Mouse (Mus musculus) left cerebral cortex, adult 2 months (tissue): ENCODE data around the gene Sox1. TPM values are rescaled to one million over a fixed set of nuclear protein-coding genes. Genes with fewer than 3 reads are reported as not detected.

Source experiments
- DNase-seq, 2 experiments: peaks; one replicate each; pipeline ENCODE4 v3.0.0; 2021 to 2022; ENCODE audit warnings: low spot score in 2 of 2, mixed read lengths in 1 of 2; ENCODE audit errors: extremely low spot score in 1 of 2
- H3K27ac ChIP-seq: fragments of 200-600 bp; 2 replicates; pipeline ENCODE4 v1.8.1; 2022
- H3K4me3 ChIP-seq: fragments of 200-600 bp; 2 replicates; pipeline ENCODE4 v1.8.1; 2022
- CTCF ChIP-seq: fragments of 200-600 bp; IDR thresholded peaks from 2 replicates; pipeline ENCODE4 v1.8.1; 2022; ENCODE audit warnings: antibody characterized with exemption, mild to moderate bottlenecking, moderate library complexity
- intact Hi-C: fragments of 180-260 bp; cut with DNase I; formaldehyde crosslinking; loops from one replicate; pipeline ENCODE4 v1.15.1; 2025
- total RNA-seq, 2 experiments: library from RNA; stranded (reverse); gene quantifications; 2 replicates each; pipeline ENCODE4 v1.2.3; 2021

The Sox1 gene
- total RNA-seq, 2 experiments from 2014 or later, result 9.5 to 11.6 TPM

DNA sequence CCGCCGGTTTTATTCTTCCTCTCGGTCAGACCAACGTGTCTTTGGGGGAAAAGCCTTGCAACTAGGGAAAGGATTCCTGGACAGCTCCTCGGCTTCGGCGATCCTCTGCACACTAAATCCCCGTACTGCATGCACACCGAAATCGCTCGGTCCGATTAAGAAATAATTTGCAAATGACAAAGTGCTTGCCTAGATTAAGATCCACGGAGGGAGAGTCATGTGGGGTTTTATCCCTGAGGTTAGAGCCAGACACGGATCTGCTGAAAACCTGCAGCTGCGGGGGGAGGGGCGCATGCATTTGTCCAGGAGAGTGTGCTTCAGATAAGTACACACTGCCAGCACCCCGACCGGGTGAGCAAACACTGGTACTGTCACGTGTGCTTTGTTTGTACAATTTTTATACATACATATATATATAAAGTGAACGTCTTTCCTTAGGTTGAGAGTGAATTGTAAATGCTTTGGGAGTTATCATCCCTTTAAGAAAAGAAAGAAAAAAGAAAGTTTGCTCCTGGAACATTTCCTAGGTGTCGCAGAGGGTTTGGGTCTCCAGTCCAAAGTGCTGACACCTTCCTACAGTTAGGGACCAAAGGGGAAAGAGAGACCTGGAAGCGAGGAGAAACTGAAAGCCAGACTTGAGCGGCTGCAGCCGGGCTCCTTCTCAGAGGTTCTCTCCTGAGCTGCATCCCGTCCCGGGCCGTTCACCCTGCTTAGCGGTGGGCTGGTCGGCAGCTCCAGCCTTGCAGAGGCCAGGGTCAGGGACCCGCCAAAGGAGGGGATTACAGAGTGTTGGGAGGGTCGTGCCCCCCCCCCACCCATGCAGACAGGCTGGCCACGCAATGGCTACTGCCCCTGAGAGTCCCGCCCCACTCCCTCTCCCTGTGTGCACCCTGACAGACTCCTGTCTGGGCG, 10.9 kb upstream of the Sox1 start:
- TF ChIP-seq CTCF, result no peak
- peak overlapping the region; percentile 59; the same call in 1 of the 2 replicates for H3K27ac ChIP-seq
- peak overlapping the region; percentile 40 for H3K4me3 ChIP-seq
- intact Hi-C loops, result no loop called here
- DNase-seq, result no peak

DNA sequence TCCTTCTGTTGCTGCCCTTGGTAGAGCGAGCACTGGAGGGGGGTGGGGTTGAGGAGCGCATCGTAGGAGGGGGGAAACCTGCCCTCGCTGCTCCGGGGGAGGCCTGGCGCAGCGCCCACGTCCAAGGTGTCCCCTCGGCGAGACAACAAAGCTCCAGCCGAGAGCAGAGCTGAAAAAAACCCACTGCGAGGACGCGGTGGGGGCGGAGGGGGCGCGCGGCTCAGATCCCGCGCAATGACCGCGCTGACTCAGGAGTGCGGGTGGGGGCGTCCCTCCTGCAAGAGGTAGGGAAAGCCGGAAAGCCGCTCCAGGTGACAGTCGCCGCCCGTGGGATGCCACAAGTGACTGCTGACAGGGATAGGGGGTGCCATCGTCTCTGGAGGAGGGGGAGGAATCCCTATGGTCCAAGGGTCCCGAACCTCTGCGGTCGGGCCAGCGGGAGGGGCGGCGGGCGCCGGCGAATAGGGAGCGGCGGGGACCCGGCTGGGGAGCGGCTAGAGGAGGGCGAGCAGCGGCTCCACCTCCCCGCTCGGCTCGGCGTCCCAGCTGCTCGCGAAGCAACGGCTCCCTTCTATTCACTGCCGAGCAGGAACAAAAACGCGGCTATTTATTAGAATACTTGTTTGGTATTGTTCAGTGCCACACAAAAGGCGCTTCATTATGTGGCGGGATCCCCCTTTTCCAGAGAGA, 10.0 kb upstream of the Sox1 start:
- intact Hi-C loops, result loop anchor here (5.0 kb wide), 1 partner anchor 383 kb away; no protein-coding TSS in a partner anchor
- no peak for TF ChIP-seq CTCF
- Histone ChIP-seq H3K4me3 (peak overlapping the region; percentile 40), H3K27ac (peak overlapping the region; percentile 59; the same call in 1 of the 2 replicates)
- no peak for DNase-seq

DNA sequence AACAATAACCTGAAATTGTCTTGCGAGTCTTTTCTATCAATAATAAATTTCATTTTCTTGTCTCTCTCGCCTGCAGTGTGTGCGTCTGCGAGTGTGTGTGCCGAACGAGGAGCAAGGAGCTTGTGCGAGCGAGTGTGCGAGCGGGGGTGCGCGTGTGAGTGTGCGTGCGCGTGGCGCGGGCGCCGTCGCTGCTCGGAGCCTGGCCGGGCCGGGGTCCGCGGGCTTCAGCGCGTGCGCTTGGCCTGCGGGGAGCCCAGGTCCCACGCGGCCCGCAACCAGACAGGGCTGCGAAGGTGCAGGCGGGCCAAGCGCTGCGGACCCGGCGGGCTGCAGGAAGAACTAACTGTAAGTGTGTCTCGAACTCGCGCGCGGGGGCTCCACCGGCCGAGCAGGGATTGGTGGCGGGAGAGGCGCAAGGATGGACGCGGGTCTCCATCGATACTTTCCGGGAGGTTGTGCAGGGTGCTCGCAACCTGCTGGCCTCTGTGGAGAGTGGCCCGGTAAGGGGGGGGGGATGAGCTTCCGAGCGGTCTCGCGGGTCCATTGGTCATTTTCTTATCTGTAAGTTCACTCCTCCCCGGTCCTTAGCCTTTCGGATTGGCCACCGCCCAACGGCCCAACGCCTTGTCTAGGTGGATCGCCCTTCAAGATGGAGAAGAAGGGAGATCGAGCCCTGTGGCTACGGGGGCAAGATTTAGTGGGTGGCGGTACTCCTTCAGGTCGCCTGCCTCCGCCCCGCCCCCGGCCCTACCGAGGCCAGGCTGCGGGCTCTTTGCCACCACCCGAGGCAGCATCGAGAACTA, 9.2 kb upstream of the Sox1 start:
- TF ChIP-seq CTCF, result no peak
- DNase-seq, result no peak
- H3K4me3 ChIP-seq, result peak overlapping the region; percentile 40
- peak overlapping the region; percentile 36; the same call in 1 of the 2 replicates for H3K27ac ChIP-seq
- intact Hi-C loops, result loop anchor here (5.0 kb wide), 1 partner anchor 384 kb away; no protein-coding TSS in a partner anchor

DNA sequence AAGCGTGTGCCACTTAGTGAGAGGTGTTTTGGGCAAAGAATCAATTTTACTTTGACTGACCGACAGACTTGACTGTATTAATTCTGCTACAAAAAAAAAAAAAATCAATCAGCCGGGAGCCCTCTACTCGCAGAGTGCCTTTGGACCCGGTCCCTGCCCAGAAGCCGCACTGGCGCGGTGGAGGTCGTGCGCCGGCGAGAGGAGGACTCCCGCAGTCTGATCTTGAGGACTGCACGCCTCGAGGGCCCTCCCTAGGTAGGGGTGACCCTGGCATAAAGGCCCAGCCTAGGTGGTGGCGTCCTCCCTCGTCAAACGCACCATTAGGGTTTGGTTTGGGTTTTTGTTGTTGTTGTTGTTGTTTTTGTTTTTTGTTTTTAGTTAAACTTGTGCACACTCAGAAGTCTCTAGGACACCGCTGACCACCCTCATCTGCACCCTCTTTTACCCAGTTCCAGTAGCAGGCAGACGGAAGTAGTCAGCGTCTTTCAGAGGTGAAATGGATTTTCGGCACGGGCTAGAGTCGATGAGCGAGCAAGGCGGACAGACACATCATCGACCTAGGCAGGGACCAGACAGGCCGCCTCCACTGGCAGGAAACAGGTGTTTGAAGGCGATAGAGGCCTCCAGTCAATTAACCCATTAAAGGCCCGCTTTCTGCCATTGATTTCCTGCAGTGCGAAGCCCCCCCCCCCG, 8.4 kb upstream of the Sox1 start:
- intact Hi-C loops, result loop anchor here (5.0 kb wide), 1 partner anchor 384 kb away; no protein-coding TSS in a partner anchor
- no peak overlapping the region; the same call in 1 of the 2 replicates for H3K4me3 ChIP-seq

DNA sequence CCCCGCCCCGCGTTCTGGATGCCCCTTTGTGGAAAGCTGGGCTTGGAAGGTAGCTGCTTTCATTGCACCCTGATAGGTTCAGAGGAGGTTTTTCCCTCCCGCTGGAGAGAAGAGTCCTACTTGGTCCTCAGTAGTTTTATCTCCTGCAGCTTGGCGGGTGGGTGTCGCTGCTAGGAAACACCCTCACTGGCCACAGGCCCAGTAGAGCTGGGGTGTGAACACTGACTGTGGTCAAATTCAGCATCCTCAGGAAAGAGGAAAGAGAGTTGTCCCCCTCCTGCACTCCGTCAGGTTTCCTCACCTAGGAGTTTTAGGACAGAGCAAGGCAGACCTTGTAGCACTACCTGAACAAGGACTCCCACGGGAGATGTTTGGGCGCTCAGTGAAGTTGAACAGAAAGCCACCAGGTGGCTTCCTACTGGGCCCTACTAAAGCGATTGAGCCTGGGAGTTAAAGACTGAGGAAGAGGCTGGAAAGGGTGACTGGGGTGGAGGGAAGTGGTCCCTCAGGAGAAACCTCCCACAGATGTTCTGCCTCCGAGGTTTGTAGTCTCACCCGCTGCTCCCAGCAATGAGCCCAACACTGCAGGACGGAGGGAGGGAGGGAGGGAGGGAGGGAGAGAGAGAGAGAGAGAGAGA, 7.8 kb upstream of the Sox1 start:
- intact Hi-C loops, result loop anchor here (5.0 kb wide), 1 partner anchor 385 kb away; no protein-coding TSS in a partner anchor
- no peak overlapping the region for H3K4me3 ChIP-seq
- no peak for TF ChIP-seq CTCF
- H3K27ac ChIP-seq, result no peak overlapping the region
- no peak for DNase-seq

More for the DNA sequence above, 8.4 kb upstream of the Sox1 start:
- no peak overlapping the region for H3K27ac ChIP-seq
- no peak for TF ChIP-seq CTCF
- DNase-seq, result no peak

DNA sequence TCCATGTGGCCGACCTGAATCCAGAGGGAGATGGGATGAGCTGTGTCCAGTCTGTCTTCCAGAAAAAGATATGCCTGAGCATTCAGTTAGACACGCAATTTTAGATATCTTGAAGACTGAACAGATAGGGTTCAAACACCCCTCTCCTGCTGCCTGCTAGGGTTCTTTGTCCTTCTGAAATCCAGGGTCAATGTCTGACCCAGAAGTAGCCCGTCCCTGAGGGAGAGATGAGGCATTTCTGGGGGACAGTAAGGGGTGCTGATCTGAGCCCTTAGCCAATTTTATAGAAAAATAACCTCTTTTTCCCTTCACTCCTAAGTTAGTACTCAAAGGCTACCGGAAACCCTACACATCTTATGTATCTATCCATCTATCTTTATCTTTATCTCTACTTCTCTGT, 7.2 kb upstream of the Sox1 start:
- no peak overlapping the region for H3K4me3 ChIP-seq
- DNase-seq, result no peak
- TF ChIP-seq CTCF, result no peak
- no peak overlapping the region for H3K27ac ChIP-seq
- intact Hi-C loops, result loop anchor here (2.0 to 5.0 kb wide), 2 partner anchors 386 to 429 kb away; no protein-coding TSS in a partner anchor

DNA sequence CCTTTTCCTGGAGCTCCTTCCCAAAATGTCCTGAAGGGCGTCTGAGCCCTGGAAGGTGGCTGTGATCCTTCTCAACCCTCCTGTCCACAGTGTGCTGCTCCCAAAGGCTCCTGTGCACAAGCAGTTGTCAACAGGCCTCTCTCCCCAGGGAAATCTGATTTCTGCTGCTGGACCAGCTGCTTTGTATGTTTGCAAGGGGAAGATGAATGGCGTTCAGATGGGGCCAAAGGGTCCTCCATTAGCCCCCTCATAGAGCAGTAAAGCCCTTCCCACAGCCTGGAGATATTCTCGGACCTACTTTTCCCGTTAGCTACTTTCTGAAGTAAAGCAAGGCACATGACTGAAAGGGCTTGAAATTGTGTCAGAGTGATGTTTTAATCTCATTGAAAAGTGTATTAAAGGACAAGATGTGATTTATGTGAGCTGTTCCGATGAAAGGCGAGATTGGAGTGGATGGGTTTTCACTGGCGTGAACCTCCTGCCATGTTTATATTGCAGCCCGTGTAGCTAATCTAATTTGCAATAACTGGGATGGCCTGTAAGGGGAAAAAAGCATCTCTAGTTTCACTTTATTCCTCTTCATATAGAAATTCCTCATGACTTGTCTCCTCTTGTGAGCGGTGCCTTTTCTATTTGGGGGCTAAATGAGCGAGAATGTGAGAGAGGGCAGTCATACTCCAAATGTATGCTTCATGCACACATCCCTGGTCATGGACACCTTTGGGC, 6.5 kb upstream of the Sox1 start:
- intact Hi-C loops, result loop anchor here (2.0 to 5.0 kb wide), 2 partner anchors 386 to 430 kb away; no protein-coding TSS in a partner anchor
- no peak overlapping the region for H3K27ac ChIP-seq
- no peak overlapping the region for H3K4me3 ChIP-seq
- no peak for DNase-seq
- no peak for TF ChIP-seq CTCF

DNA sequence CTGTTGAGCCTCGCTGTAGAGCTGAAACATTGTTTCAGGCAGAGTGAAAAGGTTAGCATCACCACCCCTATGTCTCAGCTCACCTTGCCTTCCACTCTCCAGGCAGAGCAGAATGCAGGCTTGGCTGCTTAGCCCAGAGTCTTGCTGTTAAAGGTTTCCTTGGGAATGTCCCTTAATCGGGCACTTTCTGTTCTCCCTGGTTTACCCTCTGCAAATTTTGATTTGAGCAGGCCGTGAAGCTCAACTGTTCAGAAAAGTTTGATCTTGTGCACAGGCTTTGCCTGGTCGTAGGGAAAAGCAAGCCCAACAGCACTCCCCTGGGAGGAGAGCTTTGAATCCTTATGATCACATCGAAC, 6.0 kb upstream of the Sox1 start:
- no peak for DNase-seq
- intact Hi-C loops, result loop anchor here (2.0 to 5.0 kb wide), 2 partner anchors 387 to 430 kb away; no protein-coding TSS in a partner anchor
- Histone ChIP-seq H3K4me3 (no peak overlapping the region), H3K27ac (no peak overlapping the region)
- TF ChIP-seq CTCF, result no peak

DNA sequence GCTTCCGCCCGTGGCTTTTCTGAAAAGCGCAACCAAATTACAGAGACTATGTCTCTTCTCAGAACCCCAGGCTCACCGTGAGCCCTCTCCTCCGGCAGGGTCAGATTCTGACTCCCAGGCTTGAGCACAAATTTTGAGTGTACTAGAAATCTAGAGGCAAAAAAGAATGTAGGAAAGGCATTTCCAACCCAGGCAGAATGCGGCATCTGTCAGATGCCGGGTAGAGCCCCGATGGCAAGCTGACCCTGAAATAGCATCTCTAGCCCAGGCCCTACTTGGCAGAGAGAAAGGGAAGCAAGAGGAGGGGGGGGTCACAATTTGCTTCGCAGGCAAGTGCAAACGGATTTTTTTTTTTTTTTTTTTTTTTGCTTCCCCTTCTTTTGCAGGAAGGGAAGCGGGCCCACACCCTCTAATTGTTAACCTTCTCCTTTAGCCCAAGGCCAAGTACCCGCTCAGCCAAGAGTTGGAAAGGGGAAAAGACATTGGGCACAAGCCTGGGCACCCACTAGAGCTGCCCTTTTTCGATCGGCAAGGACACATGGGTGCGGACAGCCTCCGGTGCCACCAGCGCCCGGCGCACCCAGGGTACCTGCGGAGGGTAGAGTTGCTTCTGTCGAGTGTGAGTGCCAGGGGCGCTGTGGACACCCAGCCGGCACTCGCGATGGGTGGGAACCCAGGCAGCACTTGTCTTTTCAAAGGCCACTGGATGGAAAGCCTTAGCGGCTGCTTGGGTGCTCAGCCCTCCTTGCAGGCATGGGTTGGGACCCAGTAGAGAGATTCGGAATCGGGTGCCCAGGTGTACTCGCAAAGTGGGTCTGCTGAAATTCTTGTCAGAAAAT, 5.1 kb upstream of the Sox1 start:
- intact Hi-C loops, result loop anchor here (2.0 to 5.0 kb wide), 3 partner anchors 172 to 431 kb away; no protein-coding TSS in a partner anchor
- peak overlapping the region; percentile 55 for H3K27ac ChIP-seq
- DNase-seq, result no peak
- no peak for TF ChIP-seq CTCF
- 0 out of 2 replicates have a peak overlapping the region, but pooled peaks have one; percentile 1 for H3K4me3 ChIP-seq
